Mouse (Mus musculus) CH12.LX (cell line): ENCODE measurements at regions not wholly inside any gene's neighbourhood (a gene's known extent, or its start where the extent isn't known, plus 50 kb on each side); places are given as distances from the start of the nearest gene placed in this dataset.

Experiments used
- DNase-seq: peaks from one replicate; pipeline ENCODE4 v3.0.0-alpha.2; 2013; ENCODE audit errors: extremely low read depth
- H3K27ac ChIP-seq: 2 replicates; pipeline ENCODE4 v1.5.1; 2012; ENCODE audit warnings: low read depth, mild to moderate bottlenecking, control low read depth, moderate library complexity; ENCODE audit not compliant: insufficient read depth
- H3K27me3 ChIP-seq: replicated peaks from 2 replicates; pipeline ENCODE3; 2012; ENCODE audit warnings: inconsistent platforms
- H3K36me3 ChIP-seq, 2 experiments: replicated peaks in 1 of 2; 2 replicates each; pipeline versions ENCODE3 to v1.6.1; 2012; ENCODE audit warnings: inconsistent platforms in 1 of 2, low read length in 1 of 2, mild to moderate bottlenecking in 1 of 2, mixed read lengths in 1 of 2, moderate library complexity in 1 of 2; ENCODE audit not compliant: control insufficient read depth in 1 of 2, insufficient read depth in 1 of 2
- H3K4me1 ChIP-seq, 2 experiments: 2 replicates each; pipeline ENCODE4 v1.6.1; 2012; ENCODE audit warnings: inconsistent platforms in 1 of 2, moderate library complexity in 1 of 2; ENCODE audit not compliant: insufficient read depth in 2 of 2, control insufficient read depth in 1 of 2
- H3K4me2 ChIP-seq: 2 replicates; pipeline ENCODE4 v1.6.1; 2012; ENCODE audit warnings: low read depth, mild to moderate bottlenecking, control low read depth; ENCODE audit not compliant: poor library complexity, insufficient read depth, severe bottlenecking
- H3K4me3 ChIP-seq, 3 experiments: fragments of 150-350 bp in 1 of 3; sonication (generic) in 1 of 3; replicated peaks in 1 of 3; 2 replicates each; pipeline versions ENCODE3 to v1.5.1; 2011 to 2012; ENCODE audit warnings: low read depth in 2 of 3, low read length in 2 of 3, mild to moderate bottlenecking in 2 of 3, moderate library complexity in 2 of 3, control low read depth in 1 of 3, improper control_type of control experiment in 1 of 3, inconsistent platforms in 1 of 3, mixed read lengths in 1 of 3; ENCODE audit not compliant: poor library complexity in 1 of 3
- H3K79me2 ChIP-seq: replicated peaks from 2 replicates; pipeline ENCODE4 v1.6.1; 2012; ENCODE audit warnings: mild to moderate bottlenecking, moderate library complexity; ENCODE audit not compliant: control insufficient read depth, poor library complexity, insufficient read depth, severe bottlenecking; ENCODE audit errors: extremely low read depth
- H3K9ac ChIP-seq: 2 replicates; pipeline ENCODE4 v1.6.1; 2012; ENCODE audit warnings: low read depth, mild to moderate bottlenecking, control low read depth, moderate library complexity; ENCODE audit not compliant: insufficient read depth
- H3K9me3 ChIP-seq: replicated peaks from 2 replicates; pipeline ENCODE3; 2012; ENCODE audit warnings: low read length, inconsistent platforms, mixed read lengths
- BHLHE40 ChIP-seq: IDR thresholded peaks from 2 replicates; pipeline ENCODE4 v1.6.1; 2011; ENCODE audit warnings: mild to moderate bottlenecking, low read depth, low read length, improper control_type of control experiment
- CHD1 ChIP-seq: IDR thresholded peaks from 2 replicates; pipeline ENCODE4 v1.6.1; 2012; ENCODE audit warnings: low read depth, low read length, improper control_type of control experiment, inconsistent platforms
- IRF4 ChIP-seq: IDR thresholded peaks from 2 replicates; pipeline ENCODE4 v1.6.1; 2014; ENCODE audit warnings: low read depth, mild to moderate bottlenecking, inconsistent platforms, low read length, improper control_type of control experiment
- MAX ChIP-seq: IDR thresholded peaks from 2 replicates; pipeline ENCODE4 v1.6.1; 2011; ENCODE audit warnings: low read length, improper control_type of control experiment
- MAZ ChIP-seq: IDR thresholded peaks from 2 replicates; pipeline ENCODE4 v1.6.1; 2012; ENCODE audit warnings: low read depth, mild to moderate bottlenecking, inconsistent platforms, low read length, improper control_type of control experiment, moderate library complexity
- MEF2A ChIP-seq: IDR thresholded peaks from 2 replicates; pipeline ENCODE4 v1.6.1; 2014; ENCODE audit warnings: low read depth, mild to moderate bottlenecking, inconsistent platforms, low read length, improper control_type of control experiment, borderline replicate concordance
- MXI1 ChIP-seq: IDR thresholded peaks from 2 replicates; pipeline ENCODE4 v1.6.1; 2011; ENCODE audit warnings: mild to moderate bottlenecking, low read depth, low read length, improper control_type of control experiment
- MYC ChIP-seq: IDR thresholded peaks from 2 replicates; pipeline ENCODE4 v1.6.1; 2011; ENCODE audit warnings: low read depth, mild to moderate bottlenecking, improper control_type of control experiment, low read length
- NELFE ChIP-seq: IDR thresholded peaks from 2 replicates; pipeline ENCODE4 v1.6.1; 2011; ENCODE audit warnings: low read depth, low read length, improper control_type of control experiment
- PAX5 ChIP-seq: IDR thresholded peaks from 2 replicates; pipeline ENCODE4 v1.6.1; 2012; ENCODE audit warnings: low read length, inconsistent platforms, mixed read lengths
- RCOR1 ChIP-seq: conservative IDR thresholded peaks from 2 replicates; pipeline ENCODE4 v1.6.1; 2012; ENCODE audit warnings: low read depth, mild to moderate bottlenecking, inconsistent platforms, low read length, improper control_type of control experiment
- SIN3A ChIP-seq: IDR thresholded peaks from 2 replicates; pipeline ENCODE4 v1.6.1; 2012; ENCODE audit warnings: low read length, improper control_type of control experiment, inconsistent platforms
- SMC3 ChIP-seq: IDR thresholded peaks from 2 replicates; pipeline ENCODE4 v1.6.1; 2011; ENCODE audit warnings: low read depth, low read length, improper control_type of control experiment
- TCF12 ChIP-seq: IDR thresholded peaks from 2 replicates; pipeline ENCODE4 v1.6.1; 2014; ENCODE audit warnings: low read depth, mild to moderate bottlenecking, inconsistent platforms, low read length, improper control_type of control experiment
- USF1 ChIP-seq: IDR thresholded peaks from 2 replicates; pipeline ENCODE4 v1.6.1; 2014; ENCODE audit warnings: low read depth, mild to moderate bottlenecking, inconsistent platforms, low read length, improper control_type of control experiment
- USF2 ChIP-seq: conservative IDR thresholded peaks from 2 replicates; pipeline ENCODE4 v1.6.1; 2011; ENCODE audit warnings: low read depth, low read length, improper control_type of control experiment
- ZC3H11A ChIP-seq: IDR thresholded peaks from 2 replicates; pipeline ENCODE4 v1.6.1; 2012; ENCODE audit warnings: low read depth, mild to moderate bottlenecking, inconsistent platforms, low read length, improper control_type of control experiment
- ZNF384 ChIP-seq: IDR thresholded peaks from 2 replicates; pipeline ENCODE4 v1.6.1; 2012; ENCODE audit warnings: low read depth, low read length, improper control_type of control experiment, inconsistent platforms
- dilution Hi-C: fragments of 300-500 bp; cut with MboI; formaldehyde crosslinking; loops from 2 replicates; pipeline ENCODE4 v1.14.3; 2020; ENCODE audit warnings: low sequenced_read_pairs; ENCODE audit not compliant: extremely low pct_unique_long_range_greater_than_20kb, extremely low pct_ligation_motif_present
- in situ Hi-C: fragments of 300-500 bp; cut with MboI; formaldehyde crosslinking; loops from 3 replicates; pipeline ENCODE4 v1.14.3; 2019; ENCODE audit warnings: low sequenced_read_pairs, low pct_ligation_motif_present, low pct_unique_long_range_greater_than_20kb, mixed read lengths

DNA sequence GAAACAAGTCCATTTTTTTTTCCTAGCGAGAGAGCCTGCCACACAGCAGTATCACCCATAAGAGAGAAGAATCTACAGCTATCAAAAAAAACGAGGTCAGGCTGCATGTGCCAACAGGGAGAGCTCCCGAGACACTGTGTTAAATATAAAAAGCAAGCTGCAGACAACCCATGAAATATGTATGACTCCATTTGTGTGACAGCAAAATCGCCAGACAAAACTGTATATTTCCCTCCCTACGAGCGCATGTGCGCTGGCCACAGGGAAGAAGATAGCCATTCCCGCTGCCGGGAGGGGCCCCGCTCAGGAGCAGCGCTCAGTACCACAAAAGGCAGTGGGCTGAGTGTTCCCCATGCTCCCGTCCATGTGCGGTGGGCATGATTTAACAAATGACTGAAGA lies 93.3 kb upstream of the A530016L24Rik start:
- in situ Hi-C loops, result no loop called here
- DNase-seq, result no peak

DNA sequence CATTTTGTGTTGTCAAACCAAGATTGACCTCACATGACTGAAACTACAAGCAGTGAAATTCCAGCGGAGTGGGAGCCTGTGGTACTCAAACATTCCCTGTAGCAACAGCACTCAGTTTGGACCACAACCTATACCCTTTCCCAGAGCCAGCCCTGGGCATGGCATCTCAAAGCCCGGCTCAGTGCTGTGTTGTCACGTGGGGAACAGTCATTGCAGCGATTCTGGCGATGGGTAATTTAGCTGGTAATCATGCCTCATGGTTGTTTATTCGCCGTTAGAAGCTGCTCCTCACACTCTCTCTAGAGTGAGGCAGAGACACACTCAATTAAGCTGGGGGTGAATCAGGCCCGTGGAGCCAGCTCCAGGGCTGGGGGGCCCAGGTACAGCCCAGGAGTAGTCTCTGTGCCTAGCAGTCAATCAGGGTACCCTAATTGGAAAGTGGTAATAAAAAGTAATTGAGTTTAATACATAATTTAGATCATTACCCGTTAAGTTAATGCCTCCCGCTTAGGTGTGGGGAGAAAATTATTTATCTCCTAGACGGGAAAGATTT lies 85.5 kb upstream of the A530016L24Rik start:
- Histone ChIP-seq H3K4me1 (no peaks in the 10 kb centered on the region), H3K9ac (no peak overlapping the region), H3K4me3 (no peak overlapping the region), H3K9me3 (peaks cover 4% of the 10 kb centered on the region), H3K27me3 (peaks cover 83% of the 10 kb centered on the region), H3K4me2 (no peak overlapping the region), H3K27ac (no peak overlapping the region), H3K36me3 (no peaks in the 10 kb centered on the region), H3K79me2 (no peaks in the 10 kb centered on the region)
- DNase-seq, result no peak
- in situ Hi-C loops (no loop called here), dilution Hi-C loops (no loop called here)
- TF ChIP-seq PAX5, result no peak
- no peak for TF ChIP-seq MXI1
- no peak for TF ChIP-seq TCF12
- TF ChIP-seq RCOR1, result no peak
- TF ChIP-seq BHLHE40, result no peak
- no peak for TF ChIP-seq MEF2A
- TF ChIP-seq MAZ, result no peak
- no peak for TF ChIP-seq IRF4
- TF ChIP-seq ZC3H11A, result no peak
- TF ChIP-seq MAX, result no peak

More for the DNA sequence above, 93.3 kb upstream of the A530016L24Rik start:
- H3K36me3 ChIP-seq, result no peaks in the 10 kb centered on the region
- no peak overlapping the region for H3K27ac ChIP-seq
- peaks cover 81% of the 10 kb centered on the region for H3K27me3 ChIP-seq
- H3K9me3 ChIP-seq, result peaks cover 4% of the 10 kb centered on the region
- TF ChIP-seq IRF4 (no peak), USF2 (no peak), ZNF384 (no peak), SIN3A (no peak)
- no peak overlapping the region for H3K4me3 ChIP-seq
- no peaks in the 10 kb centered on the region for H3K4me1 ChIP-seq
- dilution Hi-C loops, result no loop called here
- H3K79me2 ChIP-seq, result no peaks in the 10 kb centered on the region
- H3K4me2 ChIP-seq, result no peak overlapping the region
- H3K9ac ChIP-seq, result no peak overlapping the region

DNA sequence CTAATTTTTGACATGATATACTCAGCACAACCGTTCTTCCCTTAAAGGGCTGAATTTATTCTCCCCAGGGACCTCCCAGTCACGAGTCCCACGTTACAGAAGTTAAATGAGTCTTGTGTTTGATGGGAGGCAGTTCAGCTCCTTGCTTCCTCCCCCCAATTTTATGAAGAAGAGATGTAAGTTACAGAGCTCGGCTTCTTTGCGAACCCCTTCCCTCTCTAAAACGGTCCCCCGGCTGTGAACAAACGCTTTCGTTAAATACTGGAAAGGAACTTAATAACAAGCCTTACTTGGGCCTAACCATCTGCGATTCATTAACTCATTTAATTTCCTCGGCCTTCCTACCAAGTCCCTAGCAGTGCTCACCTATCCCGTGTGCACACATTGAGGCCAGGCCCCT lies 84.9 kb upstream of the A530016L24Rik start:
- Histone ChIP-seq H3K36me3 (no peaks in the 10 kb centered on the region), H3K9ac (no peak overlapping the region), H3K4me3 (no peak overlapping the region), H3K4me2 (no peak overlapping the region), H3K27me3 (peaks cover 85% of the 10 kb centered on the region), H3K79me2 (no peaks in the 10 kb centered on the region), H3K9me3 (no peaks in the 10 kb centered on the region), H3K4me1 (no peaks in the 10 kb centered on the region), H3K27ac (no peak overlapping the region)
- dilution Hi-C loops (no loop called here), in situ Hi-C loops (no loop called here)
- TF ChIP-seq NELFE (no peak), USF1 (no peak), CHD1 (no peak), MYC (no peak), SMC3 (no peak)
- no peak for DNase-seq
